Mouse (Mus musculus): Measurements from ENCODE around the gene Fads6.

Gene Fads6

DNA sequence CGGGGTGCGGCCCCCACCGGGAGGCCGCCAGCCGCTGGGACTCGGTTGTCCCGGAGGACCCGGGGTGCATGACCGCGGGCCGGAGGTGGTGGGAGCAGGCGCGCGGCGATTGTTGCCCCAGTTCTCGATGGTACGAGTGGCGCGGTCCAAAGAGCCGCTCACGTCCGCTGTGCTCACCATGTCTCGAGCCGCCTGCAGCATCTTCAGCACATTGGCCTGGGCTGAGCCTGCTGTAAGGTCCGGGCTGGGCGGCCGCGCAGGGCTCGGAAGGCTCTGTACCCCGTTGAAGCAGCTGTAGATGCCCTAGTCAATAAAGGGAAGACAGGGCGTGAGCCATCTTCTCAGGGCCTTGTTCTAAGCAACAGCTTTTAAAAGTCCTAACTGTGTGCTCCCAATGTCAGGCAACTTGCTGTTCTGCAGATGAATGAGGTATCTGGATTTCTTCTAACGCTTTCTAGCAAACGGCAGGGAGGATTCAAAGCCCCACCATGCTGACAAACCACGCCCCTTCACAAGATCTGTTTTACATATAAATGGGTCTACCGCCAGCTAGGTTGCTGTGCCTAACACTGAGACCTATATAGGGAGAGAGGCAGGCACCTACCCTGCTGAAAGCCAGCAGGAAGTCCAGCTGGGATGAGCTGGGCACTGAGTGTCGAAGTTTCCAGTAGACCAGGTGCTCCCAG is 46.9 kb downstream of the Fads6 start:
- no peak for DNase-seq

GRCm38 (mm10) chr11:115249721-115250404 is 47.6 kb downstream of the Fads6 start:
- peak; percentile 52 to 57 for DNase-seq

- DNase-seq, result no peak
These were observed 49.5 kb downstream of the Fads6 start for GRCm38 (mm10) chr11:115247945-115248344.

DNA sequence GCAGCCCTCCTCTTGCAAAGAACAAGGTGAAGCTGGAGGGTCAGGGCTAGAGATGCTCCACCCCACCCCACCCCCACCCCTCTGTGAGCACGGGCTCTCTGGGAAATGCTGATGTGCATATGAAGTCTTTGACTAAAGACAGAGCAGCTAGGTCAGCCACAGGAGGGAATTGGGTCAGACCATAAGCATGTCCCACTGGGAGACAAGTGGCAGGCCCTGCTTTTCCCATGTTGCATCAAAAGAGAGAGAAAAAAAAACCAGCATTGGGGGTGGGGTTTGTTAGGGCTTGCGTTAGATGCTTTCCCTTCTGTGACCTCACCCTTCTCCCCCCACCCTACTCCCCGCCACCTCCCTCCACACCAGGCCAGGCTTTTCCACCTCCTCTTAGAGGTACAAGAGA is 50.2 kb downstream of the Fads6 start:
- no peak for DNase-seq

- peak; percentile 69 to 71 for DNase-seq
These were observed 51.1 kb downstream of the Fads6 start for GRCm38 (mm10) chr11:115246386-115246785.

DNA sequence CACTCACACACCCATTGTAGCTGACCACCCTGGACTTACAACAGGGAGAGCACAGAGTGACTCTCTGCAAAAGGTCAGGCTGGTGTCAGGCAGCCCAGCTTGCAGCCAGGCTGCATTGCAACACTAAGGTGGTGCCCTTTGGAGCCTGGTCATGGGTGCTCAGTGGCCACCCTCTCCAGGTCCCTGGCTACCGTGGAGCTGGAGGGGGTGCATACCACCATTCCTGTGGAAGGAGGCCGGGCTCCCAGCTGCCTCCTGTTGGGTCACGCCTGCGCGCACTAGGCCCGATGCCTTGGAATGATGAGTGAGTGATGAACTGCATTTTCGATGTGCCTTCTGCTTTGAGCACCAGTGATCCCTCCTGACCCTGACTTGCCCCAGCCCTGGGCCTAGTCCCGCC is 52.6 kb downstream of the Fads6 start:
- no peak for DNase-seq

- DNase-seq, result no peak
These were observed 53.7 kb downstream of the Fads6 start for GRCm38 (mm10) chr11:115243783-115244182.

GRCm38 (mm10) chr11:115242746-115243145 is 54.7 kb downstream of the Fads6 start:
- no peak for DNase-seq

DNA sequence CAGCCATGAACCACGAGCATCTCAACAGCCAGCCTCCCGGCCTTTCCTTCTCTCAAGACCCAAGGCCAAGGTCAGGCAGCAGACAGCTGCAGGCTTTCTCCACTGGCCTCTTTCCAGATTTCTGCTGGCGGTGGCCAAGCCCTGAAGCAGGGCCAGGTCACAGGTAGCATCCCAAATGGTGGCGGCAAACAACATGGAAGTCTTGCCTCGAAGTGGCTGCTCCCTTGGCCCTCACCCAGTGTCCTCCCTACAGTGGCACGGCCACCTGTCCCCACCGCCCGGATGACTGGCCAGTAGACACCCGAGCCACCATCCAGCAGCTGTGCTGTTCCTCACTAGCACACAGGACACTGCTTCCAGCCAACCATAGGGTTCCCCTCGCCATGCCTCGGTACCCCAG is 56.1 kb downstream of the Fads6 start:
- peak; percentile 48 to 64 for DNase-seq

- no peak for DNase-seq
These were observed 60.9 kb downstream of the Fads6 start for GRCm38 (mm10) chr11:115236570-115236969.

- DNase-seq, result peak in 1 of 2 experiments; percentile 55
These were observed 63.0 kb downstream of the Fads6 start for GRCm38 (mm10) chr11:115234320-115235044.

DNA sequence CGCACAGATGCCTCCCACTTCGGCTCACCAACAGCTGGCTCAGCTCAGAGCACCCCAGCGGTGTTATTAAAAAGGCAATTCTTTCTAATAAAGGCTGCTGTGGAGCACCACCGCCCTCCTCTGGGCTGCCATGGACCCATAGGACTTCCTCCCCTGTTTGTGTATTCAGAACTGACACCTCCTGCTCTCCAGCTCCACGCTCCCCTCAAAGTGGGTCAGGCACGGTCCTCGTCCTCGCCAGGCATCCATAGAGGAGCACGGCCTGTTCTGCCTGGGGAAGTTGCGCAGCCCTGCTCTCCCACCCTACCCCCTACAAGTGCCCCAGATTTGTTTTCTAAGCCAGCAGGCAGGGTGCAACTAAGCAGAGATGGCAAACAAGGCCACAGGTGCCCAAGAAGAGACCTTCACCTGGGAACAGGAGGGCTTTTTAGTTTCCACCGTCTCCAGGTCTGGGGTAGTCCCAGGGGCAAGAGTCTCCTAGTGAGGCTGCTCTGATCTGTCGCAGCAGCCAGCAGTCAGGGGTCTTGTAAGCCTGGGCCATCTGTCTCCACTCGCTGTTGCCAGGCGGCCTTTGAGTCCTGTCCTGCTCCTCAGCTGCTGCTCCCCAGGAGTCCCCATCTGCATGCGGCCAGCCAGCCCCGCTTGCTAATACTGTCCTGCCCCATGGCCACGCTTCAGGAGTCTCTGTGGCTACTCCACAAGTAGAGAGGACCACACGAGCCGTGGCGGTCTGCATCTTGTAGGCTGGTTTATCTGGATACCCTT is 63.8 kb downstream of the Fads6 start:
- peak in 1 of 2 experiments; percentile 44 for DNase-seq

GRCm38 (mm10) chr11:115232889-115233288 is 64.6 kb downstream of the Fads6 start:
- DNase-seq, result no peak

- DNase-seq, result no peak
These were observed 65.5 kb downstream of the Fads6 start for GRCm38 (mm10) chr11:115231924-115232323.

DNA sequence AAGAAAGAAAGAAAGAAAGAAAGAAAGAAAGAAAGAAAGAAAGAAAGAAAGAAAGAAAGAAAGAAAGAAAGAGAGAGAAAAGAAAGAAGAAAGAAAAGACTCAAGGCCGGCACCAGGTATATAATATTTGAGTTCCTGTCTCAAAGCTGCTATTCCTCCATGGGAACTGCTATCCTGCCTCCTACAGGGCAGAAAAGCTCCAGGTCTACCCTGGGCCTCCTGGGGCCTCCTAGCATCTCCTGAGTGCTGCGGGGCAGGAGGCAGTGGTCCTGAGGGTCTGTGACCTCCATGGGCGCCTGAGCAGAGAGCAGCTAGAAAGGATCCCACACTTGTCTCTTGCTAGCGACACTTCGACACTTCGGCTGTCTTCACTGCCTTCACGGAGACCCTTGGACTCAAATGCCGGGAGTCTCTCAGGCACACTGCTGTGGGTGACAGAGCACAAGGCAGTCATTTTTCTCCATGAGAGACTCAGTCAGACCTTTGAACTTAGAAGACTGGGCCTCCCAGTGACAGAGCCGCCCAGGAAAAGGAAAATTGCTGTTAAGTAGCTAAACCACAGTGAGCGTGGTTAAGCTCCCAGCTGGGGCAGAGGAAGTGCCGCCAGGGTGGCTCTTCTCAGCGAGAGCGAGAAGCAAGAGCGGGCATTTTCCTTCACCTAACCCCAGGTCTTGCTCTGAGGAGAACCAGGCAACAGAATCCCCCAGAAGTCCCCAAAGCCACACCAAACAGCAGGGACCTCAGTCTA is 66.1 kb downstream of the Fads6 start:
- no peak for DNase-seq
